Comparison of ENCODE assay signal across 24 mouse cellular contexts in the genomic region with DNA sequence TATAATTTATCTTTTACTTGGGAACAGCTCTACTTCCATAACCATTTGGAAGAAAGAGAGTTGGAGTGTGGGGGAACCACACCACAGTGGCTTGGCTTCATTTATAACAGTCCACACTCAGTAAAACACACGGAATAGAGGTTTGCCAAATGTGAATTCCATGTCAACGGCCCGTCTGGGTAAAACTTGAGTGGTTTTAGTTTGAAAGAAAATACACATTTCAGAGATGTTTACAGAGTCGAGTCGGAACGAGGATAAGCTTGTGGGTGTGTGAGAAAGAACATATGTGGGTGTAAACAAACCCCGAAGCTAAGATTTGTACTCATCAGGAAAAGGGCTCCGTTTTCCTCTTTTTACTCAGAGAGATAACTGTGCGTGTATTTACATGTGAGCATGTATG.
DNase-seq lines count a peak whose midpoint lies in the region; ATAC-seq and TF ChIP-seq lines count a peak whose summit lies in the region.
"Had no signal": no experiment of that assay in that cellular context is flagged by ENCODE, and none has a peak within 500 bp of the region (broad histone marks: within the 10 kb centered on the region; RNA-seq: fewer than 3 reads in every experiment).

No protein-coding gene starts in this region.

- H3K4me3 ChIP-seq in lung, embryonic 14.5 days (ENCODE audit: low read depth, low read length), result no peak overlapping the region
- no peak overlapping the region for H3K4me3 ChIP-seq in lung, postnatal 0 days (ENCODE audit: low read depth, low read length)
- H3K4me3 ChIP-seq in embryonic facial prominence, embryonic 14.5 days (ENCODE audit: low read depth, low read length), result no peak overlapping the region
- H3K4me3 ChIP-seq in stomach, embryonic 15.5 days (replicated peaks), result no peak overlapping the region
- H3K4me3 ChIP-seq: forebrain, embryonic 13.5 days; heart, embryonic 15.5 days; midbrain, embryonic 13.5 days; neural tube, embryonic 12.5 days had no signal

- TF ChIP-seq CTCF in lung, embryonic 14.5 days (IDR thresholded peaks at IDR 0.05; ENCODE audit: low read depth), result no peak
- TF ChIP-seq CTCF in lung, postnatal 0 days (IDR thresholded peaks at IDR 0.05), result no peak

- H3K27me3 ChIP-seq in lung, embryonic 14.5 days (ENCODE audit: insufficient read depth, low read length), result peaks cover 26% of the 10 kb centered on the region
- H3K27me3 ChIP-seq in lung, postnatal 0 days (replicated peaks; ENCODE audit: insufficient read depth, low read length), result 0 out of 2 replicates have a peak, but pooled peaks cover 4% of the 10 kb centered on the region
- H3K27me3 ChIP-seq in embryonic facial prominence, embryonic 14.5 days (replicated peaks; ENCODE audit: control insufficient read depth, insufficient read depth, low read length), result no peaks in the 10 kb centered on the region
- no peaks in the 10 kb centered on the region for H3K27me3 ChIP-seq in stomach, embryonic 15.5 days (replicated peaks)

- 22% methylated on average over 9 of the region's 9 CpGs for WGBS in lung, embryonic 14.5 days
- WGBS in lung, postnatal 0 days, result 25% methylated on average over 9 of the region's 9 CpGs
- 58% methylated on average over 9 of the region's 9 CpGs for WGBS in embryonic facial prominence, embryonic 14.5 days
- WGBS in stomach, embryonic 15.5 days, result 24% methylated on average over 9 of the region's 9 CpGs

- TF ChIP-seq EP300 in lung, postnatal 0 days (IDR thresholded peaks at IDR 0.05), result no peak

- no peaks in the 10 kb centered on the region for H3K9me3 ChIP-seq in lung, embryonic 14.5 days (ENCODE audit: low read depth, low read length)
- H3K9me3 ChIP-seq in lung, postnatal 0 days (ENCODE audit: low read length), result no peaks in the 10 kb centered on the region
- H3K9me3 ChIP-seq in embryonic facial prominence, embryonic 14.5 days (ENCODE audit: control insufficient read depth, low read length), result no peaks in the 10 kb centered on the region
- no peaks in the 10 kb centered on the region for H3K9me3 ChIP-seq in stomach, embryonic 15.5 days
- H3K9me3 ChIP-seq: forebrain, embryonic 13.5 days; heart, embryonic 15.5 days; midbrain, embryonic 13.5 days; neural tube, embryonic 12.5 days had no signal

- no peaks in the 10 kb centered on the region for H3K36me3 ChIP-seq in lung, embryonic 14.5 days (ENCODE audit: insufficient read depth)
- no peaks in the 10 kb centered on the region for H3K36me3 ChIP-seq in lung, postnatal 0 days (ENCODE audit: insufficient read depth, low read length)
- H3K36me3 ChIP-seq in embryonic facial prominence, embryonic 14.5 days (ENCODE audit: control insufficient read depth, insufficient read depth, low read length), result no peaks in the 10 kb centered on the region
- H3K36me3 ChIP-seq in stomach, embryonic 15.5 days, result no peaks in the 10 kb centered on the region
- H3K36me3 ChIP-seq: G1E; heart, embryonic 15.5 days; midbrain, embryonic 13.5 days; neural tube, embryonic 12.5 days had no signal

- no peak overlapping the region for H3K9ac ChIP-seq in lung, embryonic 14.5 days
- no peak overlapping the region for H3K9ac ChIP-seq in lung, postnatal 0 days (replicated peaks; ENCODE audit: low read depth)
- H3K9ac ChIP-seq in embryonic facial prominence, embryonic 14.5 days (ENCODE audit: low read depth, low read length), result no peak overlapping the region
- no peak overlapping the region for H3K9ac ChIP-seq in stomach, embryonic 15.5 days
- H3K9ac ChIP-seq: forebrain, embryonic 13.5 days; heart, embryonic 15.5 days; midbrain, embryonic 13.5 days; neural tube, embryonic 12.5 days had no signal

- no peak for DNase-seq in frontal cortex, postnatal 10 days (ENCODE audit: low spot score in 2 of 2)
- DNase-seq in lung, embryonic 14.5 days, result peak; percentile 63
- no peak for DNase-seq in lung, postnatal 0 days (ENCODE audit: low spot score)
- DNase-seq in embryonic facial prominence, embryonic 14.5 days (ENCODE audit: low spot score), result peak; percentile 76
- no peak for DNase-seq in spleen, postnatal 10 days (ENCODE audit: low spot score in 2 of 2)
- DNase-seq: adrenal gland, postnatal 25 days; cerebellum, adult 11-12 months; cerebellum, postnatal 14 days; gastrocnemius, postnatal 36 days; kidney, adult 9 months; kidney, postnatal 36 days; lung, adult 18-20 months; right cerebral cortex, postnatal 14 days; thymus, postnatal 25 days had no signal

- H3K27ac ChIP-seq in lung, embryonic 14.5 days (ENCODE audit: low read depth), result no peak overlapping the region
- no peak overlapping the region for H3K27ac ChIP-seq in lung, postnatal 0 days (ENCODE audit: low read length)
- H3K27ac ChIP-seq in embryonic facial prominence, embryonic 14.5 days (replicated peaks; ENCODE audit: low read depth, low read length), result peak overlapping the region; percentile 53
- peak overlapping the region; percentile 48; the same call in 1 of the 2 replicates for H3K27ac ChIP-seq in stomach, embryonic 15.5 days
- H3K27ac ChIP-seq: forebrain, embryonic 13.5 days; heart, embryonic 15.5 days; midbrain, embryonic 13.5 days; neural tube, embryonic 12.5 days had no signal

- ATAC-seq in frontal cortex, adult (ENCODE audit: low TSS enrichment), result peak; percentile 69
- ATAC-seq in lung, embryonic 14.5 days (ENCODE audit: insufficient read depth), result 0 out of 2 replicates have a peak, but pooled peaks have one; percentile 25
- ATAC-seq in lung, postnatal 0 days, result no peak
- ATAC-seq in embryonic facial prominence, embryonic 14.5 days (ENCODE audit: low read depth), result no peak
- ATAC-seq in stomach, embryonic 15.5 days (ENCODE audit: insufficient read depth, low FRiP score, low read depth), result no peak
- ATAC-seq: activated CD4-positive, CD25-positive, alpha-beta regulatory T cell, adult 4 months; forebrain, embryonic 13.5 days; hindbrain, embryonic 16.5 days; midbrain, embryonic 13.5 days had no signal

- H3K4me2 ChIP-seq in lung, embryonic 14.5 days, result no peak overlapping the region
- H3K4me2 ChIP-seq in lung, postnatal 0 days (replicated peaks; ENCODE audit: low read depth, low read length), result no peak overlapping the region
- H3K4me2 ChIP-seq in embryonic facial prominence, embryonic 14.5 days (ENCODE audit: low read depth, low read length), result no peak overlapping the region
- no peak overlapping the region for H3K4me2 ChIP-seq in stomach, embryonic 15.5 days
- H3K4me2 ChIP-seq: forebrain, embryonic 13.5 days; heart, embryonic 15.5 days; liver, embryonic 11.5 days; midbrain, embryonic 13.5 days; neural tube, embryonic 12.5 days had no signal

- H3K4me1 ChIP-seq in lung, embryonic 14.5 days (ENCODE audit: insufficient read depth), result peaks cover 11% of the 10 kb centered on the region
- no peaks in the 10 kb centered on the region for H3K4me1 ChIP-seq in lung, postnatal 0 days (ENCODE audit: insufficient read depth, low read depth, low read length)
- peaks cover 72% of the 10 kb centered on the region for H3K4me1 ChIP-seq in embryonic facial prominence, embryonic 14.5 days (ENCODE audit: control insufficient read depth, insufficient read depth, low read length)
- H3K4me1 ChIP-seq in stomach, embryonic 15.5 days, result peaks cover 17% of the 10 kb centered on the region

Comparison
In these comparisons a context has a peak if more than half of its experiments do, and no peak if none do; other contexts are left out.
1. ATAC-seq: peak in frontal cortex, adult (single experiment) and lung, embryonic 14.5 days (single experiment); none in lung, postnatal 0 days (single experiment), embryonic facial prominence, embryonic 14.5 days (single experiment) and stomach, embryonic 15.5 days (single experiment).
2. DNase-seq: peak in lung, embryonic 14.5 days (single experiment) and embryonic facial prominence, embryonic 14.5 days (single experiment); none in frontal cortex, postnatal 10 days (0 of 2), lung, postnatal 0 days (single experiment) and spleen, postnatal 10 days (0 of 2).
3. H3K27ac ChIP-seq: peak in embryonic facial prominence, embryonic 14.5 days (single experiment) and stomach, embryonic 15.5 days (single experiment); none in lung, embryonic 14.5 days (single experiment) and lung, postnatal 0 days (single experiment).